In the genomic region with DNA sequence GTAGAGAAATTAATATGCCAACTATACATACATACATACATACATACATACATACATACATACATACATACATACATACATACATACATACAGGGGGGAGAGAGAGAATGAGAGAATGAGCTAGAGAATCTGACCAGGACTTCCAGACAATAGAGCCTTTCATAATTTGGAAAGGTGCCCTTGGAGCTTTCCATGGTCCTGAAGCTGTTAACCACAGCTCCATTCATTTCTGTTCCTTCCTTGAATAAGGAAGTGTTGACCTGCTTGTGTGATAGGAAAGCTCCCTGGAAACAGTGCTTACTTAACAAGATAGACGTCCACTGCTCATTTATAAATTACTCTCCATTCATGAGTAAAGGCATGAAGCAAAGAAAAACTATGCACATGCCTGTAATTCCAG, we compare ENCODE assay signal across 12 mouse cellular contexts.
DNase-seq lines count a peak whose midpoint lies in the region; ATAC-seq lines count a peak whose summit lies in the region.
"Had no signal": no experiment of that assay in that cellular context is flagged by ENCODE, and none has a peak within 500 bp of the region (broad histone marks: within the 10 kb centered on the region; RNA-seq: fewer than 3 reads in every experiment).

No protein-coding gene starts in this region.

- no peaks in the 10 kb centered on the region for H3K27me3 ChIP-seq in forebrain, embryonic 14.5 days (replicated peaks; ENCODE audit: control insufficient read depth, insufficient read depth, low read length)
- H3K27me3 ChIP-seq in forebrain, embryonic 16.5 days (replicated peaks; ENCODE audit: control insufficient read depth, insufficient read depth, low read length) = no peaks in the 10 kb centered on the region
- no peaks in the 10 kb centered on the region for H3K27me3 ChIP-seq in neural tube, embryonic 11.5 days (ENCODE audit: control insufficient read depth, insufficient read depth, low read length)
- H3K27me3 ChIP-seq: limb, embryonic 12.5 days; neural tube, embryonic 13.5 days had no signal

- WGBS in forebrain, embryonic 14.5 days = 9% methylated on average over 1 of the region's 1 CpGs
- WGBS in forebrain, embryonic 16.5 days = 12% methylated on average over 1 of the region's 1 CpGs
- 34% methylated on average over 1 of the region's 1 CpGs for WGBS in neural tube, embryonic 11.5 days

- H3K9me3 ChIP-seq in forebrain, embryonic 14.5 days (replicated peaks; ENCODE audit: control insufficient read depth, low read length) = no peaks in the 10 kb centered on the region
- no peaks in the 10 kb centered on the region for H3K9me3 ChIP-seq in forebrain, embryonic 16.5 days (ENCODE audit: control insufficient read depth, low read length)
- H3K9me3 ChIP-seq in neural tube, embryonic 11.5 days (ENCODE audit: control insufficient read depth, low read length) = no peaks in the 10 kb centered on the region
- H3K9me3 ChIP-seq: limb, embryonic 12.5 days; neural tube, embryonic 13.5 days had no signal

- no peak overlapping the region for H3K4me3 ChIP-seq in forebrain, embryonic 14.5 days (ENCODE audit: low read depth, low read length)
- H3K4me3 ChIP-seq in forebrain, embryonic 16.5 days (replicated peaks; ENCODE audit: low read length) = no peak overlapping the region
- no peak overlapping the region for H3K4me3 ChIP-seq in neural tube, embryonic 11.5 days (ENCODE audit: low read depth, low read length)
- H3K4me3 ChIP-seq: heart, adult 2 months; limb, embryonic 12.5 days; neural tube, embryonic 13.5 days had no signal

- no peaks in the 10 kb centered on the region for H3K4me1 ChIP-seq in forebrain, embryonic 14.5 days (ENCODE audit: control insufficient read depth, insufficient read depth, low read length)
- H3K4me1 ChIP-seq in forebrain, embryonic 16.5 days (replicated peaks; ENCODE audit: control insufficient read depth, insufficient read depth, low read length) = no peaks in the 10 kb centered on the region
- no peaks in the 10 kb centered on the region for H3K4me1 ChIP-seq in neural tube, embryonic 11.5 days (ENCODE audit: control insufficient read depth, insufficient read depth, low read length)
- H3K4me1 ChIP-seq: limb, embryonic 12.5 days; neural tube, embryonic 13.5 days had no signal

- no peak overlapping the region for H3K9ac ChIP-seq in forebrain, embryonic 14.5 days (ENCODE audit: low read length)
- no peak overlapping the region for H3K9ac ChIP-seq in forebrain, embryonic 16.5 days (replicated peaks; ENCODE audit: low read depth, low read length)
- H3K9ac ChIP-seq in neural tube, embryonic 11.5 days (ENCODE audit: low read length) = no peak overlapping the region
- H3K9ac ChIP-seq: limb, embryonic 12.5 days; neural tube, embryonic 13.5 days had no signal

- H3K27ac ChIP-seq in forebrain, embryonic 14.5 days (ENCODE audit: low read depth, low read length) = no peak overlapping the region
- H3K27ac ChIP-seq in forebrain, embryonic 16.5 days (ENCODE audit: low read length) = no peak overlapping the region
- no peak overlapping the region for H3K27ac ChIP-seq in neural tube, embryonic 11.5 days (ENCODE audit: low read depth, low read length)
- H3K27ac ChIP-seq: heart, adult 2 months; limb, embryonic 12.5 days; neural tube, embryonic 13.5 days had no signal

- no peaks in the 10 kb centered on the region for H3K36me3 ChIP-seq in forebrain, embryonic 14.5 days (ENCODE audit: control insufficient read depth, insufficient read depth, low read length)
- no peaks in the 10 kb centered on the region for H3K36me3 ChIP-seq in forebrain, embryonic 16.5 days (ENCODE audit: control insufficient read depth, insufficient read depth)
- no peaks in the 10 kb centered on the region for H3K36me3 ChIP-seq in neural tube, embryonic 11.5 days (ENCODE audit: control insufficient read depth, insufficient read depth, low read length)
- H3K36me3 ChIP-seq: limb, embryonic 12.5 days; neural tube, embryonic 13.5 days had no signal

- peak; percentile 20 for DNase-seq in forebrain, embryonic 14.5 days (ENCODE audit: low spot score)
- peak; percentile 30 for DNase-seq in neural tube, embryonic 11.5 days (ENCODE audit: low spot score)
- DNase-seq in neural tube, embryonic 10.5 days (ENCODE audit: extremely low spot score, low spot score) = no peak
- DNase-seq in hindlimb bud, embryonic 11.5 days (ENCODE audit: extremely low spot score, low read depth, low spot score) = peak; percentile 79
- DNase-seq in yolk sac, embryonic 10.5 days (ENCODE audit: low spot score) = peak; percentile 14
- no peak for DNase-seq in frontal cortex, postnatal 10 days (ENCODE audit: low spot score in 2 of 2)
- no peak for DNase-seq in spleen, adult 18-20 months
- DNase-seq: cerebellum, adult 9-10 months; heart, adult 2 months had no signal

- no peak for ATAC-seq in forebrain, embryonic 14.5 days
- no peak for ATAC-seq in forebrain, embryonic 16.5 days
- no peak for ATAC-seq in neural tube, embryonic 11.5 days (ENCODE audit: insufficient read depth, low FRiP score, low TSS enrichment)

- H3K4me2 ChIP-seq in forebrain, embryonic 14.5 days (ENCODE audit: low read length) = no peak overlapping the region
- no peak overlapping the region for H3K4me2 ChIP-seq in forebrain, embryonic 16.5 days (ENCODE audit: low read length)
- no peak overlapping the region for H3K4me2 ChIP-seq in neural tube, embryonic 11.5 days (ENCODE audit: low read depth)
- H3K4me2 ChIP-seq: limb, embryonic 12.5 days; neural tube, embryonic 13.5 days had no signal

Comparison
In these comparisons a context has a peak if more than half of its experiments do, and no peak if none do; other contexts are left out.
1. DNase-seq: peak in forebrain, embryonic 14.5 days (single experiment), neural tube, embryonic 11.5 days (single experiment), hindlimb bud, embryonic 11.5 days (single experiment) and yolk sac, embryonic 10.5 days (single experiment); none in neural tube, embryonic 10.5 days (single experiment), frontal cortex, postnatal 10 days (0 of 2) and spleen, adult 18-20 months (0 of 2).